Mouse (Mus musculus): ENCODE data around the gene Zfpm1. TPM values are rescaled to one million over a fixed set of nuclear protein-coding genes. Genes with fewer than 3 reads are reported as not detected.
A peak's percentile ranks its signal among the peaks of the same experiment; 100 is the strongest.

The Zfpm1 gene
- polyA plus RNA-seq, 1 experiment = 24.6 TPM

DNA sequence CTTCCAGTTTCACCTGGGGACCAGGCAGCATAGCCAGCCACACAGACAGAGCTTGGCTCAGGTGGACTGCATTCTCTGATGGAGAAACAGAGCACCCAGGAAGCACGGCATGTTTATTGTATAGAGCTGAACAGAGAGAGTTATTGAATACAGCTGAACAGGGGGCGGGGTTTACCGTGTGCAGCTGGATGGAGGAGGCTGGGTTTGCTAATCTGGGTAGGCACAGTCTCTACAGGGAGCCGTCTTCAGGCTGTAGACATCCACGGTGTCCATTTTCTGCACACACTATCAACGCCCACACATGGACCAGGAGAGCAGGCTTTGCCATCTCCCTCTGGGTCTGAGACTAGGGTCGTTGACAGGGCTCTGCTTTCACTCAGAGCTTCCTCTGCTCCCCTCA, 8.1 kb upstream of the Zfpm1 start:
- WGBS = 33% methylated on average over 7 of the region's 7 CpGs
- no peak for DNase-seq (ENCODE audit: low read depth, low spot score)

DNA sequence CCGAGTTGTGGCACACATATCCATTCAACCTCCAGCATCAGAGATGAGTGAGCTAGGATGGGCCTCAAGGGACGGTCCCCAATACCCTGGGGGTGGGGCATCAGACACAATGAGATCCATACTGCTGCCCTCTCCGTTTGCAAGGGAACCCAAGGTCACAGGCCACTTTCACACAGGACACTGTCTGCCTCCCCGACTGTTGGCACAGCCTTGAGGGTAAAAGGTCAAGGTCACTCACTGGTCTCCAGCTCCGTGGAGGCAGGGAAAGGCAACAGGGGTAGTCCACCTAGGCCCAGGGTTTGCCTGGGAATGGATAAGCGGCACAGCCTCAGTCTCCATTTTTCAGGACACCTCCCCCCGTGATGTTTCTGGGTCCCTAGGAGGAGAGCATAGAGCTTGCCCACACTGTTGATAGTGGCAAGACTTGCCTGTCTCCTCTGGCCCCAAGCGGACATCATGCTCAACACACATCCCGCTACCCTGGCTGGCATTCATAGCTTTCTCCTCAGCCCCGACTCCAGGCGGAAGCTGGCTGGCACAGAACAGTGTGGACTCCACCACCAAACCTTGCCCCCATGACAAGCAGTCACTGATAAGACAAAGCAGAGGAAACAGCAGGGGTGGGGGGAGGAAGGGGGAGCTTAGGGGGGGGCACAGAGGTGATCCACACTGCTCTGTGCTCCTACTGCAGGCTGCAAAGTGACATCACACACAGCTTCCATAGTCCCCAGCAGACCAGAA, 7.1 kb upstream of the Zfpm1 start:
- no peak for DNase-seq (ENCODE audit: low read depth, low spot score)
- 70% methylated on average over 11 of the region's 11 CpGs for WGBS

- 90% methylated on average over 5 of the region's 5 CpGs for WGBS
- no peak for DNase-seq (ENCODE audit: low read depth, low spot score)
These were observed 5.6 kb upstream of the Zfpm1 start for GRCm38 (mm10) chr8:122276308-122276707.

- no peak for DNase-seq (ENCODE audit: low read depth, low spot score)
- 58% methylated on average over 18 of the region's 18 CpGs for WGBS
These were observed 4.5 kb upstream of the Zfpm1 start for GRCm38 (mm10) chr8:122277204-122277995.

DNA sequence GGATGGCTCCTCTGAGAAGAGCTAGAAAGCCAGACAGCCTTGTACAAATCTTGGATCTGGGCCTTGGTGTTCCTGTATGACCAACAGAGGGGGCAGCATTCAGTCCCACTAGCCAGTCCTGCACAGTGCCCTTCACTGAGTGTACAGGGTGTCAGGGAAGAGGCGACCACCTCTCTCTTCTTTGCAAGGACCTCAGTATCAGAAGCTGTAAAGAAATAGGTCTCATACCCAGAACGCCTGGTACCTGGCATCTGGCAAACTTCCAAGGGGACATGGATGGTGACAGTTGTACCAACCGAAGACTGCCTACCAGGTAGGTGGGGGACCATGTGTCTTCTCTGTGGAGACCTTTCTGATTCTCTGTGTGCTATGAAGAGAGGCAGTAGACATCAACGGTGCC, 1.8 kb upstream of the Zfpm1 start:
- WGBS = 65% methylated on average over 4 of the region's 4 CpGs
- no peak for DNase-seq (ENCODE audit: low read depth, low spot score)

DNA sequence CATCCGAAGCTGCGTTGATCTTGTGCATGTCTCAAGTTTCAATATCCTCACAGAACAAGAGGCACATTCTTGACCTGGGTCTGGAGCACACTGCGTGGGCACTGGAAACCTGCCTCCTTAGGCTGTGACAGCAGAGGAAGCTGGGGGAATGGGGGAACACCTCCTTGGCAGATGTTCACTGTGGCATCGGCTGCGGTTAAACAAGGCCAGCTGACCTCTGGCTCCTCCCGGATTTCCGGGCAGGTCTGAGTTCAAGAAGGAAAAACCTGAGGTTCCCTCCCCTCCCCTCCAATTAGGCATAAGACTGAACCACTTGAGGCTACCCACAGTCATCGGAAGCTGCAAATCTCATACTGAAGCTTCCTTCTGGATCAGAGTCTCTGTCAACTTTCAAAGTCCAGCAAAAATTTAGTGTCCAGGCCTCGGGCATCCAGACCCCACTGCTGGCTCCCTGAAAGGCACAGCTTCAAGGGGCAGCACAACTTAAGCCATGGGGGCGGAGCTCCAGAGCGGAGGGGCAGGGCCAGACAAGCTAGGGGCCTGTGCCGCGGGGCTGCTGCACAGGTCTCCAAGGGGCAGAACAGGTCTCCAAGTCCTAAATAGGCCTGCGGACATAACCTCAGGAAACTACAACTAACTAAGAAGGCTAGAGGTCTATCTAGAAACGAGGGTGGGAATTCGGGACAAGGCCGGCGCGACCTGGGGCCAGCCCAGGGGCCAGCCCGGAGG, 1.2 kb upstream of the Zfpm1 start:
- peak; percentile 40 for DNase-seq (ENCODE audit: low read depth, low spot score)
- WGBS = 17% methylated on average over 20 of the region's 20 CpGs

GRCm38 (mm10) chr8:122281317-122282034, 465 bp upstream of the Zfpm1 start:
- peak; percentile 92 for DNase-seq (ENCODE audit: low read depth, low spot score)
- WGBS = under 1% methylated on average over 47 of the region's 47 CpGs

DNA sequence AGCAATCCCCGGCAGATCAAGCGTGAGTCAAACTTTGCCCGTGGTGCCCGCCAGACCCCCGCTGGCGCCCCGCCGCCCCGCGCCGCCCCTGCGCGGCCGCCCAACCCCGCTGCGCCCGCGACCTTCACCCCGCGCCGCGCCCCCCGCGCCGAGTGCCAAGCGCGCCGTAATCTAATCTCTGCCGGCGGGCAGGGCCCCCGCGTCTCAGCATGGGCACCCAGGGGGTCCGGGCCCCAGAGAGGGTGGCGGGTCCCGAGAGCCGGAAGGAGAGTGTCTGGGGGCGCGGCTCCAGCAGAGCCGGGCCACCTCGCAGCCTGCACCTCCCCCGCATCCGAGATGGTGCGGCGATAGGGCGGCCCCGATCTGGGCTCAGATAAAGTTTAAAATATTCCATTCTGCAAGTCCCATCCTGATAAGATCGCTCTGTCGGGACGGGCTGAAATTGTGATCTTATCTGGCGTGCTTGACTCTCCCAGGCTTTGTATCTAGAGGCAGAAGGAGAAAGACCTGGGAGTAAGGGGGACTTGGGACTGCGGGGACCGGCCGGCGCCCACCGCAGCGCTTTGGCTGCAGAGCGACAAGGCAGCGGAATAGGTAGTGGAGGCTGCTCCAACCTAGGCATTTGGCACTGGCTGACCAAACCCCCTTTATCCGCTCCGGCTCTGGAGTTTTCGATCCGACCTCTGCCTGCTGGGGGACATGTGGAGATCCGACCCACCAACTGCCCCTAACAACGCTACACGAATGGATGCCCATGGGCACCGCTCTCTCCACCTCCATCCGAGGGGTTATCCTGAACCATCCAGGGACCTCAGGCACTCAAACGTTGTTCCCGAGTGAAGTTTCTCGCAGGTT, 787 bp downstream of the Zfpm1 start:
- DNase-seq (ENCODE audit: low read depth, low spot score) = no peak
- WGBS = under 1% methylated on average over 70 of the region's 70 CpGs

- DNase-seq (ENCODE audit: low read depth, low spot score) = no peak
- under 1% methylated on average over 37 of the region's 37 CpGs for WGBS
These were observed 1.6 kb downstream of the Zfpm1 start for GRCm38 (mm10) chr8:122283356-122284202.

GRCm38 (mm10) chr8:122284203-122284658, 2.3 kb downstream of the Zfpm1 start:
- DNase-seq (ENCODE audit: low read depth, low spot score) = no peak
- WGBS = 5% methylated on average over 33 of the region's 33 CpGs

- 18% methylated on average over 21 of the region's 21 CpGs for WGBS
These were observed 2.8 kb downstream of the Zfpm1 start for GRCm38 (mm10) chr8:122284659-122285261.

GRCm38 (mm10) chr8:122285727-122286126, 3.8 kb downstream of the Zfpm1 start:
- 91% methylated on average over 6 of the region's 6 CpGs for WGBS
- DNase-seq (ENCODE audit: low read depth, low spot score) = no peak

More at GRCm38 (mm10) chr8:122284659-122285261, 2.8 kb downstream of the Zfpm1 start:
- no peak for DNase-seq (ENCODE audit: low read depth, low spot score)

DNA sequence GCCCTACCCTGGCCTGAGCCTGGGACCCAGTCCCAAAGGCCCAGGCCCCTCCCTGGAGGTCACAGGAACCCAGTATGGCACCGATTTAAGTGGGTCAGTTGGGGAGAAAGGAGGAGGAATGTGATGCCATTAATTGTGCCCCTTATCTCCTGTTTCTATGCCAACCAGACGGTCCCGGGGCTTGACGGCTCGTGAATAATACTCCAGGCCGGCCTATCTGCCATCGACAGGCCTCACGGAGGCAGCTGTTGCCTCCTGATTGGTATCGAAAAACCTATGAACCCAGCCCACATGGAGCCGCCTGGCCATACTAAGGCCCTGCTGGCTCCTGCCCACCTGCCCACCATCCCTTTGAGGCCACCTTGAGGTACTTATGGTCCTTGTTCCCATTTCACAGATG, 5.0 kb downstream of the Zfpm1 start:
- 91% methylated on average over 10 of the region's 10 CpGs for WGBS
- DNase-seq (ENCODE audit: low read depth, low spot score) = no peak

DNA sequence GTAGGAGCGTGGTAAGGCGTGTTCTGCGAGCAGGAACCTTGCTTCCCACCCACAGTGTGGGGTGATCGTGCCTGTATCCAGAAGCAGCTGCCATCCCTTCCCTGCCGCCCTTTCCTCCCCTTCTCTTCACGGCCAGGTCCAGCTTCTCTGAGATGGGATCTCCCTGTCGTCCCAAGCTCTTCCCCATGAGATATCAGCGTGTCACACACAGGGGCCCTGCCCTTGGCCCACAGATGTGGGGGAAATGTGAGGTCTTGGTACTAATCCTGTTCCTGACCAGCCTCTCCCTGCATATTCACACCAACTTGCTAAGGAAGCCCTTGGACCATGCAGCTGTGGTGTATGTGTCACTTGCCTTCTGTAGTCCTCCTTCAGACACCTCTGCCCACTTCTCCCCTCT, 5.8 kb downstream of the Zfpm1 start:
- WGBS = 83% methylated on average over 8 of the region's 8 CpGs
- DNase-seq (ENCODE audit: low read depth, low spot score) = no peak

- WGBS = 78% methylated on average over 3 of the region's 3 CpGs
- DNase-seq (ENCODE audit: low read depth, low spot score) = no peak
These were observed 6.4 kb downstream of the Zfpm1 start for GRCm38 (mm10) chr8:122288344-122288743.

DNA sequence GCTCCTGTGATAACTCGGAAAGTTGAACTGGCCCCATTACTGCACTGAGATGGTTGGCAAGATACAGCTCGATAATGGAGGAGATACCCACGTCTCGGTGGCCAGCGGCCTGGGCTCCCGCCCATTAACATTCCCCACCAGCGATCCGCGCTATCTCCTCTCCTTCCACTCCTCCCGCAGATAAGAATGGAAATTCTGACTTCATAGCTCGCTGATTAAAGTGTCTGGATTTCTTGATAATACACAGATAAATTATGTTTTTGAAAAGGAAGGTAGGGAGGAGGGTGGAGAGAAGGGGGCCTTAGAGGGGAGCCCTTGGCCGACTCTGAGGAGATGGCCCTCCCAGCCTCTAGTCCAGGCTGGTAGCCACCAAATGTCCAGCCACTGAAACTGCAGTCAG, 9.1 kb downstream of the Zfpm1 start:
- WGBS = 83% methylated on average over 12 of the region's 12 CpGs
- DNase-seq (ENCODE audit: low read depth, low spot score) = no peak

- 80% methylated on average over 10 of the region's 10 CpGs for WGBS
- DNase-seq (ENCODE audit: low read depth, low spot score) = no peak
These were observed 9.6 kb downstream of the Zfpm1 start for GRCm38 (mm10) chr8:122291549-122291948.
